Mouse (Mus musculus) hindbrain, embryonic 11.5 days (tissue): ENCODE results near the gene Mtr. TPM values are rescaled to one million over a fixed set of nuclear protein-coding genes. Genes with fewer than 3 reads are reported as not detected.

Experiments used
- ATAC-seq: fragments of 200-750 bp; cut with Nextera tagmentation; 2 replicates; pipeline ENCODE4 v1.8.0; 2017; ENCODE audit warnings: mild to moderate bottlenecking, moderate TSS enrichment, moderate library complexity; ENCODE audit not compliant: low FRiP score
- DNase-seq: peaks from one replicate; pipeline ENCODE4 v3.0.0-alpha.2; 2015; ENCODE audit warnings: low spot score
- H3K27ac ChIP-seq: fragments of 300-500 bp; sonication (generic); 2 replicates; pipeline ENCODE4 v1.5.1; 2014; ENCODE audit warnings: mild to moderate bottlenecking, low read depth, low read length
- H3K27me3 ChIP-seq: fragments of 300-500 bp; sonication (generic); 2 replicates; pipeline ENCODE4 v1.6.1; 2014; ENCODE audit warnings: mild to moderate bottlenecking, low read length, moderate library complexity, mixed read lengths; ENCODE audit not compliant: control insufficient read depth, insufficient read depth
- H3K36me3 ChIP-seq: fragments of 300-500 bp; sonication (generic); 2 replicates; pipeline ENCODE4 v1.6.1; 2014; ENCODE audit warnings: mild to moderate bottlenecking, low read length, moderate library complexity, mixed read lengths; ENCODE audit not compliant: control insufficient read depth, insufficient read depth
- H3K4me1 ChIP-seq: fragments of 300-500 bp; sonication (generic); replicated peaks from 2 replicates; pipeline ENCODE4 v1.6.1; 2014; ENCODE audit warnings: low read length, mixed read lengths; ENCODE audit not compliant: control insufficient read depth, insufficient read depth
- H3K4me2 ChIP-seq: fragments of 300-500 bp; sonication (generic); replicated peaks from 2 replicates; pipeline ENCODE4 v1.6.1; 2014; ENCODE audit warnings: mild to moderate bottlenecking, low read depth, low read length
- H3K4me3 ChIP-seq: fragments of 300-500 bp; sonication (generic); 2 replicates; pipeline ENCODE4 v1.5.1; 2014; ENCODE audit warnings: low read depth, low read length
- H3K9ac ChIP-seq: fragments of 300-500 bp; sonication (generic); 2 replicates; pipeline ENCODE4 v1.6.1; 2014; ENCODE audit warnings: low read depth, low read length
- H3K9me3 ChIP-seq: fragments of 300-500 bp; sonication (generic); 2 replicates; pipeline ENCODE4 v1.6.1; 2016; ENCODE audit warnings: low read length; ENCODE audit not compliant: control insufficient read depth
- WGBS: fragments of 180-500 bp; shearing (Covaris S2); extraction: QIAGEN DNeasy Blood & Tissue Kit; methylation state at CpG from one replicate; pipeline ENCODE4 v1.1.7; 2014; 5-methylcytosine and 5-hydroxymethylcytosine counted together
- polyA plus RNA-seq: library from polyadenylated mRNA; unstranded; fragments of >200 nt; fragmentation: Nextera tagmentation; extraction: Ambion mirVana; gene quantifications from 2 replicates; pipeline ENCODE4 v1.2.1, GENCODE M21; 2014

Gene Mtr
- polyA plus RNA-seq, 1 experiment from 2014 or later: 11.5 TPM

GRCm38 (mm10) chr13:12283826-12284225 lies 25.9 kb upstream of the Mtr start:
- no peak overlapping the region for H3K9ac ChIP-seq
- H3K9me3 ChIP-seq: no peaks in the 10 kb centered on the region
- H3K4me3 ChIP-seq: no peak overlapping the region
- 91% methylated on average over 3 of the region's 3 CpGs for WGBS
- no peaks in the 10 kb centered on the region for H3K4me1 ChIP-seq
- H3K36me3 ChIP-seq: no peaks in the 10 kb centered on the region
- ATAC-seq: no peak
- H3K4me2 ChIP-seq: no peak overlapping the region
- DNase-seq: no peak
- H3K27me3 ChIP-seq: no peaks in the 10 kb centered on the region
- H3K27ac ChIP-seq: no peak overlapping the region

GRCm38 (mm10) chr13:12274721-12275120 lies 16.8 kb upstream of the Mtr start:
- H3K36me3 ChIP-seq: no peaks in the 10 kb centered on the region
- DNase-seq (no peak), ATAC-seq (no peak)
- H3K9me3 ChIP-seq: no peaks in the 10 kb centered on the region
- H3K4me2 ChIP-seq: no peak overlapping the region
- no peaks in the 10 kb centered on the region for H3K27me3 ChIP-seq
- no peak overlapping the region for H3K4me3 ChIP-seq
- H3K9ac ChIP-seq: no peak overlapping the region
- WGBS: 81% methylated on average over 6 of the region's 6 CpGs
- no peak overlapping the region for H3K27ac ChIP-seq
- no peaks in the 10 kb centered on the region for H3K4me1 ChIP-seq

- Histone ChIP-seq H3K4me3 (no peak overlapping the region), H3K4me2 (no peak overlapping the region), H3K9me3 (no peaks in the 10 kb centered on the region), H3K27me3 (no peaks in the 10 kb centered on the region), H3K9ac (no peak overlapping the region), H3K4me1 (no peaks in the 10 kb centered on the region), H3K27ac (no peak overlapping the region), H3K36me3 (no peaks in the 10 kb centered on the region)
- DNase-seq (no peak), ATAC-seq (no peak)
- 77% methylated on average over 4 of the region's 4 CpGs for WGBS
These were observed 16.3 kb upstream of the Mtr start for GRCm38 (mm10) chr13:12274220-12274619.

- WGBS: 57% methylated on average over 3 of the region's 3 CpGs
- H3K9me3 ChIP-seq: no peaks in the 10 kb centered on the region
These were observed 15.0 kb upstream of the Mtr start for GRCm38 (mm10) chr13:12272953-12273352.

GRCm38 (mm10) chr13:12267971-12268370 lies 10.1 kb upstream of the Mtr start:
- Histone ChIP-seq H3K9me3 (no peaks in the 10 kb centered on the region), H3K36me3 (no peaks in the 10 kb centered on the region), H3K4me3 (no peak overlapping the region), H3K4me1 (no peaks in the 10 kb centered on the region), H3K27me3 (no peaks in the 10 kb centered on the region), H3K9ac (no peak overlapping the region), H3K27ac (no peak overlapping the region), H3K4me2 (no peak overlapping the region)
- ATAC-seq: no peak
- 93% methylated on average over 3 of the region's 3 CpGs for WGBS
- DNase-seq: no peak

More at GRCm38 (mm10) chr13:12272953-12273352, 15.0 kb upstream of the Mtr start:
- Histone ChIP-seq H3K36me3 (no peaks in the 10 kb centered on the region), H3K27ac (no peak overlapping the region), H3K4me2 (no peak overlapping the region), H3K4me3 (no peak overlapping the region), H3K9ac (no peak overlapping the region), H3K27me3 (no peaks in the 10 kb centered on the region), H3K4me1 (no peaks in the 10 kb centered on the region)
- no peak for ATAC-seq
- DNase-seq: peak; percentile 58

- Histone ChIP-seq H3K36me3 (no peaks in the 10 kb centered on the region), H3K9me3 (no peaks in the 10 kb centered on the region), H3K27me3 (no peaks in the 10 kb centered on the region), H3K27ac (no peak overlapping the region), H3K9ac (no peak overlapping the region), H3K4me3 (no peak overlapping the region), H3K4me2 (no peak overlapping the region), H3K4me1 (no peaks in the 10 kb centered on the region)
- no peak for DNase-seq
- ATAC-seq: no peak
- WGBS: 48% methylated on average over 3 of the region's 3 CpGs
These were observed 9.2 kb upstream of the Mtr start for GRCm38 (mm10) chr13:12267097-12267496.

GRCm38 (mm10) chr13:12263996-12264395 lies 6.1 kb upstream of the Mtr start:
- H3K9ac ChIP-seq: no peak overlapping the region
- DNase-seq (no peak), ATAC-seq (no peak)
- H3K9me3 ChIP-seq: no peaks in the 10 kb centered on the region
- H3K4me1 ChIP-seq: no peaks in the 10 kb centered on the region
- no peak overlapping the region for H3K4me2 ChIP-seq
- H3K36me3 ChIP-seq: no peaks in the 10 kb centered on the region
- no peak overlapping the region for H3K4me3 ChIP-seq
- no peaks in the 10 kb centered on the region for H3K27me3 ChIP-seq
- 79% methylated on average over 6 of the region's 6 CpGs for WGBS
- no peak overlapping the region for H3K27ac ChIP-seq

GRCm38 (mm10) chr13:12261505-12261904 lies 3.6 kb upstream of the Mtr start:
- H3K27ac ChIP-seq: no peak overlapping the region
- H3K4me2 ChIP-seq: no peak overlapping the region
- no peaks in the 10 kb centered on the region for H3K9me3 ChIP-seq
- no peaks in the 10 kb centered on the region for H3K4me1 ChIP-seq
- no peak for DNase-seq
- H3K4me3 ChIP-seq: no peak overlapping the region
- H3K27me3 ChIP-seq: no peaks in the 10 kb centered on the region
- H3K36me3 ChIP-seq: no peaks in the 10 kb centered on the region
- no peak for ATAC-seq
- no peak overlapping the region for H3K9ac ChIP-seq

- no peak overlapping the region for H3K27ac ChIP-seq
These were observed 982 bp downstream of the Mtr start for GRCm38 (mm10) chr13:12256871-12257390.

More at GRCm38 (mm10) chr13:12256871-12257390, 982 bp downstream of the Mtr start:
- ATAC-seq (no peak), DNase-seq (no peak)
- Histone ChIP-seq H3K36me3 (no peaks in the 10 kb centered on the region), H3K9ac (peak overlapping the region; percentile 76), H3K27me3 (no peaks in the 10 kb centered on the region), H3K4me1 (no peaks in the 10 kb centered on the region), H3K9me3 (no peaks in the 10 kb centered on the region), H3K4me2 (peak overlapping the region; percentile 51), H3K4me3 (peak overlapping the region; percentile 68)
- 16% methylated on average over 10 of the region's 10 CpGs for WGBS
